Mouse (Mus musculus): ENCODE measurements around the gene Ush1g. TPM values are rescaled to one million over a fixed set of nuclear protein-coding genes. Genes with fewer than 3 reads are reported as not detected.

Gene Ush1g
- polyA plus RNA-seq (2014; fragmentation: Nextera tagmentation; extraction: Ambion mirVana) = 0.06 and 0.17 TPM in 2 replicates

GRCm38 (mm10) chr11:115321906-115322693 is at the start of gene Ush1g:
Ush1g (minus strand) TSS chr11:115322041.
- no peak within 1 kb of the TSS for H3K27ac ChIP-seq (ENCODE audit: low read depth, low read length)
- no peak for ATAC-seq (replicated peaks; ENCODE audit: insufficient number of reproducible peaks, low FRiP score, low TSS enrichment)

GRCm38 (mm10) chr11:115371354-115371753 is 49.5 kb upstream of the Ush1g start:
- Histone ChIP-seq H3K27me3 (ENCODE audit: control insufficient read depth, insufficient read depth, low read length) (peaks cover 69% of the 10 kb centered on the region), H3K9me3 (replicated peaks; ENCODE audit: control insufficient read depth, low read length) (no peaks in the 10 kb centered on the region), H3K9ac (ENCODE audit: low read depth, low read length) (no peak overlapping the region), H3K27ac (ENCODE audit: low read depth, low read length) (no peak overlapping the region), H3K4me2 (no peak overlapping the region), H3K4me3 (ENCODE audit: low read depth, low read length) (no peak overlapping the region), H3K4me1 (ENCODE audit: control insufficient read depth, insufficient read depth, low read length) (peaks cover 18% of the 10 kb centered on the region), H3K36me3 (ENCODE audit: control insufficient read depth, insufficient read depth, low read length) (no peaks in the 10 kb centered on the region)
- ATAC-seq (replicated peaks; ENCODE audit: insufficient number of reproducible peaks, low FRiP score, low TSS enrichment) = no peak
- WGBS (ENCODE audit: insufficient replicate concordance) = 38% methylated on average over 8 of the region's 8 CpGs

More at GRCm38 (mm10) chr11:115321906-115322693, at the start of gene Ush1g:
- Histone ChIP-seq H3K27me3 (ENCODE audit: control insufficient read depth, insufficient read depth, low read length) (peaks cover 87% of the 10 kb centered on the region), H3K4me1 (ENCODE audit: control insufficient read depth, insufficient read depth, low read length) (peaks cover 12% of the 10 kb centered on the region), H3K9me3 (replicated peaks; ENCODE audit: control insufficient read depth, low read length) (no peaks in the 10 kb centered on the region), H3K9ac (ENCODE audit: low read depth, low read length) (no peak within 1 kb of the TSS), H3K4me3 (ENCODE audit: low read depth, low read length) (peak within 1 kb of the TSS; percentile 13; the same call in 1 of the 2 replicates), H3K36me3 (ENCODE audit: control insufficient read depth, insufficient read depth, low read length) (no peaks in the 10 kb centered on the region), H3K4me2 (peak within 1 kb of the TSS; percentile 32)
- WGBS (ENCODE audit: insufficient replicate concordance) = 3% methylated on average over 35 of the region's 35 CpGs

GRCm38 (mm10) chr11:115370368-115370767 is 48.5 kb upstream of the Ush1g start:
- ATAC-seq (replicated peaks; ENCODE audit: insufficient number of reproducible peaks, low FRiP score, low TSS enrichment) = no peak
- H3K27ac ChIP-seq (ENCODE audit: low read depth, low read length) = no peak overlapping the region
- peaks cover 73% of the 10 kb centered on the region for H3K27me3 ChIP-seq (ENCODE audit: control insufficient read depth, insufficient read depth, low read length)
- H3K9ac ChIP-seq (ENCODE audit: low read depth, low read length) = no peak overlapping the region
- H3K36me3 ChIP-seq (ENCODE audit: control insufficient read depth, insufficient read depth, low read length) = no peaks in the 10 kb centered on the region
- no peak overlapping the region for H3K4me3 ChIP-seq (ENCODE audit: low read depth, low read length)
- WGBS (ENCODE audit: insufficient replicate concordance) = 48% methylated on average over 7 of the region's 7 CpGs
- H3K9me3 ChIP-seq (replicated peaks; ENCODE audit: control insufficient read depth, low read length) = no peaks in the 10 kb centered on the region
- no peak overlapping the region for H3K4me2 ChIP-seq
- H3K4me1 ChIP-seq (ENCODE audit: control insufficient read depth, insufficient read depth, low read length) = peaks cover 21% of the 10 kb centered on the region

- peak within 1 kb of the TSS; percentile 64 for H3K4me3 ChIP-seq (ENCODE audit: low read depth, low read length)
- peak within 1 kb of the TSS; percentile 58; the same call in 1 of the 2 replicates for H3K9ac ChIP-seq (ENCODE audit: low read depth, low read length)
- peaks cover 16% of the 10 kb centered on the region for H3K4me1 ChIP-seq (ENCODE audit: control insufficient read depth, insufficient read depth, low read length)
- H3K36me3 ChIP-seq (ENCODE audit: control insufficient read depth, insufficient read depth, low read length) = no peaks in the 10 kb centered on the region
- under 1% methylated on average over 39 of the region's 39 CpGs for WGBS (ENCODE audit: insufficient replicate concordance)
- peak within 1 kb of the TSS; percentile 95 for H3K4me2 ChIP-seq
- H3K27ac ChIP-seq (ENCODE audit: low read depth, low read length) = no peak within 1 kb of the TSS
- peaks cover 49% of the 10 kb centered on the region for H3K27me3 ChIP-seq (ENCODE audit: control insufficient read depth, insufficient read depth, low read length)
- ATAC-seq (replicated peaks; ENCODE audit: insufficient number of reproducible peaks, low FRiP score, low TSS enrichment) = peak; percentile 69; the same call in 1 of the 2 replicates
- no peaks in the 10 kb centered on the region for H3K9me3 ChIP-seq (replicated peaks; ENCODE audit: control insufficient read depth, low read length)
Measured at GRCm38 (mm10) chr11:115367395-115367944, 45.6 kb upstream of the Ush1g start, which contains the start of gene Hid1. Hid1 (minus strand) TSS chr11:115367756.

GRCm38 (mm10) chr11:115366706-115367394 is 45.0 kb upstream of the Ush1g start:
- H3K4me1 ChIP-seq (ENCODE audit: control insufficient read depth, insufficient read depth, low read length) = peaks cover 16% of the 10 kb centered on the region
- no peak for ATAC-seq (replicated peaks; ENCODE audit: insufficient number of reproducible peaks, low FRiP score, low TSS enrichment)
- H3K9me3 ChIP-seq (replicated peaks; ENCODE audit: control insufficient read depth, low read length) = no peaks in the 10 kb centered on the region
- H3K4me3 ChIP-seq (ENCODE audit: low read depth, low read length) = peak overlapping the region; percentile 64
- H3K36me3 ChIP-seq (ENCODE audit: control insufficient read depth, insufficient read depth, low read length) = no peaks in the 10 kb centered on the region
- H3K27ac ChIP-seq (ENCODE audit: low read depth, low read length) = no peak overlapping the region
- WGBS (ENCODE audit: insufficient replicate concordance) = 2% methylated on average over 27 of the region's 28 CpGs
- H3K4me2 ChIP-seq = peak overlapping the region; percentile 95
- peaks cover 45% of the 10 kb centered on the region for H3K27me3 ChIP-seq (ENCODE audit: control insufficient read depth, insufficient read depth, low read length)
- peak overlapping the region; percentile 58; the same call in 1 of the 2 replicates for H3K9ac ChIP-seq (ENCODE audit: low read depth, low read length)

- 24% methylated on average over 7 of the region's 7 CpGs for WGBS (ENCODE audit: insufficient replicate concordance)
- Histone ChIP-seq H3K27me3 (ENCODE audit: control insufficient read depth, insufficient read depth, low read length) (peaks cover 39% of the 10 kb centered on the region), H3K9me3 (replicated peaks; ENCODE audit: control insufficient read depth, low read length) (no peaks in the 10 kb centered on the region), H3K4me2 (peak overlapping the region; percentile 95), H3K4me3 (ENCODE audit: low read depth, low read length) (no peak overlapping the region), H3K9ac (ENCODE audit: low read depth, low read length) (no peak overlapping the region), H3K36me3 (ENCODE audit: control insufficient read depth, insufficient read depth, low read length) (no peaks in the 10 kb centered on the region), H3K27ac (ENCODE audit: low read depth, low read length) (no peak overlapping the region), H3K4me1 (ENCODE audit: control insufficient read depth, insufficient read depth, low read length) (peaks cover 16% of the 10 kb centered on the region)
- ATAC-seq (replicated peaks; ENCODE audit: insufficient number of reproducible peaks, low FRiP score, low TSS enrichment) = 0 out of 2 replicates have a peak, but pooled peaks have one; percentile 40
Measured at GRCm38 (mm10) chr11:115366039-115366705, 44.3 kb upstream of the Ush1g start.

GRCm38 (mm10) chr11:115364136-115364535 is 42.3 kb upstream of the Ush1g start:
- no peak overlapping the region for H3K4me3 ChIP-seq (ENCODE audit: low read depth, low read length)
- peaks cover 26% of the 10 kb centered on the region for H3K27me3 ChIP-seq (ENCODE audit: control insufficient read depth, insufficient read depth, low read length)
- H3K9ac ChIP-seq (ENCODE audit: low read depth, low read length) = no peak overlapping the region
- no peak for ATAC-seq (replicated peaks; ENCODE audit: insufficient number of reproducible peaks, low FRiP score, low TSS enrichment)
- 85% methylated on average over 3 of the region's 3 CpGs for WGBS (ENCODE audit: insufficient replicate concordance)
- no peaks in the 10 kb centered on the region for H3K9me3 ChIP-seq (replicated peaks; ENCODE audit: control insufficient read depth, low read length)
- H3K36me3 ChIP-seq (ENCODE audit: control insufficient read depth, insufficient read depth, low read length) = no peaks in the 10 kb centered on the region
- peaks cover 16% of the 10 kb centered on the region for H3K4me1 ChIP-seq (ENCODE audit: control insufficient read depth, insufficient read depth, low read length)
- H3K27ac ChIP-seq (ENCODE audit: low read depth, low read length) = no peak overlapping the region
- no peak overlapping the region for H3K4me2 ChIP-seq

GRCm38 (mm10) chr11:115359726-115360125 is 37.9 kb upstream of the Ush1g start:
- Histone ChIP-seq H3K4me2 (no peak overlapping the region), H3K4me3 (ENCODE audit: low read depth, low read length) (no peak overlapping the region), H3K27ac (ENCODE audit: low read depth, low read length) (0 out of 2 replicates have a peak overlapping the region, but pooled peaks have one; percentile 19), H3K4me1 (ENCODE audit: control insufficient read depth, insufficient read depth, low read length) (no peaks in the 10 kb centered on the region; the same call in 1 of the 2 replicates), H3K36me3 (ENCODE audit: control insufficient read depth, insufficient read depth, low read length) (no peaks in the 10 kb centered on the region), H3K9me3 (replicated peaks; ENCODE audit: control insufficient read depth, low read length) (no peaks in the 10 kb centered on the region), H3K9ac (ENCODE audit: low read depth, low read length) (no peak overlapping the region), H3K27me3 (ENCODE audit: control insufficient read depth, insufficient read depth, low read length) (peaks cover 17% of the 10 kb centered on the region)
- 65% methylated on average over 6 of the region's 6 CpGs for WGBS (ENCODE audit: insufficient replicate concordance)
- no peak for ATAC-seq (replicated peaks; ENCODE audit: insufficient number of reproducible peaks, low FRiP score, low TSS enrichment)

Measured in heart, embryonic 11.5 days (tissue).